Mouse (Mus musculus) layer of hippocampus, adult 18-20 months (tissue): ENCODE measurements at regions not wholly inside any gene's neighbourhood (a gene's known extent, or its start where the extent isn't known, plus 50 kb on each side); places are given as distances from the start of the nearest gene placed in this dataset.

ENCODE experiments used
- DNase-seq, 2 experiments: peaks; one replicate each; pipeline ENCODE4 v3.0.0; 2022; ENCODE audit warnings: low spot score in 2 of 2

DNA sequence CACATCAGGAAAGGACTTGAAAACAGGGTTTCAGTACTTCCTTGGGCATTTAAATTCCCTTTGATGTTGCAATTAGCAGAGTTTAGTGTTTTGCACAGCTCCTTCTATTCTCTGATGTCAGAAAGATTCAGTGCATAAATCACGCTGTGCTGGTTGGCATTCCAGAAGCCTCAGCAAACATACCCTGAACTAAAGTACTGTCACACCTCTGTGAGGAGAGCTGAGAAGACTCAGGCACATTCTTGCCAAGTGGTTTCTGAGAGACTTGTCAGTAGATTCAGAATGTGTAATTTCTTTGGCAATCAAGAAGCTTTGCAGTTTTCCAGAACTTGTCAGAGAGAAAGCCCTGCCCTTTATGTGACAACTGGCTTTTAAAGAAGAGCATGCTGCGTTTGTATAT lies 192.4 kb upstream of the 2610001J05Rik start:
- no peak for DNase-seq

DNA sequence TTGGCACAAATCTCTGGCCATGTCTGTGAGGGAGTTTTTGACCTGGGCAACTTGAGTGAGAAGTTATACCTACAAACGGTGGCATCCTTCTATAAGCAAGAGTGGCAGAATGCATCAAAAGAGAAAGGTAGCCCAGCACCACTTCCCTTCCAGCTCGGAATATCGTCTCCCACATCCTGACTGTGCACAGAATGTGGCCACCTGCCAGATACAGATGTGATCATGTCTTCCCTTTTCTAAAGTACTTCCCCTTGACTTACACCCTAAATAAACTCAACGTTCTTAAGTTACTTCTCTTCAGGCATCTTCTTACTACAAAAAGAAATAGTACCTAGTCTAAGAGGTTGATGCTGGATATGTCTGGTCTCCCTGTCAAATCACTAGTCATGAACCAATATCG lies 175.2 kb upstream of the 2610001J05Rik start:
- DNase-seq, result no peak

DNA sequence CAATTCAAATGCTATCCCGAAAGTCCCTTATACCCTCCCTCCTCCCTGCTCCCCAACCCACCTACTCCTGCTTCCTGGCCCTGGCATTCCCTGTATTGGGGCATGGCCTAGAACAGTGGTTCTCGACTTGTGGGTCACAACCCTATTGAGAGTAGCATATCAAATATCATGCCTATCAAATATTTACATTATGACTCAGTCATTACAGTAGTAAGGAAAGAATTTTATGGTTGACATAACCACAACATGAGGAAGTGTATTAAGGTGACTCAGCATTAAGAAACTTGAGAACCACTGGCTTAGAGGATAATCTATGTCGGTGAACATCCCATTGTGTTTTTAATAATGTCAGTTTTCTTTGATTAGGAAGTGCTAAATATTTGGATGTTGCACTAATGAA lies 173.3 kb upstream of the 2610001J05Rik start:
- DNase-seq, result no peak

DNA sequence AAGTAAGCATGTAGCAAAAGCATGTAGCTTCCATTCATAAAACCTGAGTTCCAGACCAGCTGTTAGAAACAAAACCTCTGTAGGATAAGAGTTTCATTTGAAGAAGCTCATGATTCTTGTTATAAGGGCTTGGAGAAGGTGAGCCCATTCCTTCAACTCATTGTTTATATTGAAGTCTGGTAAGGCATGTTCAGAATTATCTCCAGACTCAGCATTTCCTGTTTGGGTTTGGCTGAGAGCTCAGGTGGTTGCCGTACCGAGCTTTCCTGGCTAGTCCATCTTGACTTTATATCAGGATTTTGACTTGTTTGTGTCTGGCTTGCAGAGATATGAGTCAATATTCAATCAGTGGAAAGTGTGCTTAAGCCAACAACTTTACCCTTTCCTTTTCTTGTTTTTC lies 154.6 kb upstream of the 2610001J05Rik start:
- DNase-seq, result no peak

DNA sequence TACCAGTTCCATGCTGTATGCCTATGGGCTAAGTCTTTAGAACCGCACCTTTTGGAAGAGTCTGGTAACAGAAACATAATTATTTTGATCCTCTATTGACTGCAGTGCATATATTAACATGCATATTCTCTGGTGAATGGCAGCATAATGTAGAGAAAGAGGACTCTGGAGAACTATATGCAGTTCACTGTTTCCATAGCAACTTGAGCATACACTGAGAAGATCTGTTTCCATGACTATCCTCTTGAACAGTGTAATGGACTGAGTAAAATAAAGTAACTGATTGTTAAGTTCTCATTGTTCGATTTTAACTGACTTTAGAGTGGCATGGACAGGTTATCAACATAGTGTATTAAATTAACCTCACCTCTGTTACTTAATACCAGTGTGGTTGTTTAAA lies 147.6 kb upstream of the 2610001J05Rik start:
- DNase-seq, result no peak

DNA sequence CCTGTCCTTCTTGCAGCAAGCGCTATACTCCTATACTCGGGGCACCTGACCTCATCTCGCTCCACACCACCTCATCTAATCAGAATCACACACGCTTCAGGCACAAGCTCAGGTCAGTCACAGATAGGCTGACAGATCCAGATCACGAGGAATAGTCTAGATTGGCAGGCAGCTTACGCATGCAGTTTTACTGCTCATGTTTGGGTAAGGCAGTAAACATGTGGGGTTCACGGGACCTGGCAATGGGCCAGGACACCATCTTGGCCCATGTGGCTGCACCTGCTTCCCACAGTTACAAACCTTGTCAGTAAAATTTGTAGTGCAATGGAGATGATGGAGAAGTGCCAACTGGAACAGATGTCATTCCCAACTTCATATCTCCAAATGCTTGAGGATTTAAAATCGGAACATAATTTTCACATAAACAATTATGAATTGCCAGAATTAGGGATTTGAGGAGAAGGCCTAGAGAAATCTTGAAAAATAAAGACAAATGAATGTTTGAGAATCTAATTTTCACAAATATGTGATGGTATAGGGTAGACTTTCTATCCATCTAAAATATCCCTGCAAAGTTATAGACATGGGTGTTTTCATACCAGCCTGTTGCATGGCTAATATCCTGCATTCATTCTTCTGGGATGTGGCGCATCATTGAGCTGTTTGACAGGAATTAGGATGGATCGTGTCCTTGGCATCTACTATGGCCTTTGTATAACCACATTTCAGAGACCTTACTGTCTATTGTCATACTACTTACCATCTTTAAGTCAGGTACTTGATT lies 111.5 kb upstream of the 2610001J05Rik start:
- DNase-seq, result peak; percentile 45 to 77

DNA sequence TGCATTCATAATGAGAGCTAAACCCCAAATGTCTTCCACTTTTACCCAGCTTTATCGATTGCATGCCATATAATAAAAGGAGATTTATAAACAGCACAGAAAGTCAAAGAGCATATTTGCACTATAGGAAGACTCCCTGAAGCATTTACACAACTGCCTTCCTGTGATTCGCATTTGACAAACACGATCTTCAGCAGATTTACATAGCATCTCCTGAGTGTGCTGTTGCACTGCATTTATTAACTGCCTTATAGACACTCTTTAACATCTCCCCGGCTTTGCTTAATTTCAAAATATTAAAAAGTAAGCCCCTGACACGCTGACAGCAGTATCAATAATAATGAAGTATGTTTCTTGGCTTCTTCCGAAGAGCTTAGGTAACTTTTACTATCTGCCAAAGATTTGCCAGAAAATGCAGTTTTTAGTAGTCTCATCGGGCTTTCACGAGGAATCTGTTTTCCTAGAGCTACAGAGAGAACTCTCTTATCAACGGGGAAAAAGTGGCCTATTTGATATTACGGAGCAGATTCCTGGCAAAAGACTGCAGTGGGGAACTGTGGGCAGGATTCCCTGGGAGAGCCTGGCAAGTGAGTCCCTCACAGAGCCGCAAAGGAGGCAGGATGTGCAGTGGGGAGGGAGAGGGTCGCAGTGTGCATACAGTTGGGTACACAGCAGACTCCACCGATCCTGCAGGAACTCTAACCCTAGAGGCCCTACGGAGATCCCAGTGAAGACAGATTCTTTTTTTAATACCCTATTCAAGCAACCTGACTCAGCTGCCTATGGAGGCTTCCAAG lies 103.6 kb upstream of the 2610001J05Rik start:
- peak; percentile 2 to 27 for DNase-seq

DNA sequence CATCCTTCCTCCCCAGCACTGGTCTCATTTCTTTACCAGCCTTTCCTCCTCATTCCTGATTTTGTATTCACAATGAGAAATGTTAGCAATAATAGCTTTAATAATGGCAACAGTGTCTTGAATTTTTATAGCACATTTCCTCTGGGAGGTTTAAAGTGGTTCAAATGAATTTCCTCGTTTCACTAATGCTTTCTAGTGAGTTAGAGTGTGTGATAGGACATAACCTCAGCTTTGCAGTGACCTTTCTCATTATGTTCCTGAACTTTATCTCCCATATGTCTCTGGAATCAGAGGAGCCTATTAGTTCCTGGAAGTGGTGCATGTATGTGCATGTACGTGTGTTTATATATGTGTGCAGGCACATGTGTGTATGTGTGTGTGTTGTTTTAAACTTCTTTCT lies 93.2 kb upstream of the 2610001J05Rik start:
- DNase-seq, result no peak

DNA sequence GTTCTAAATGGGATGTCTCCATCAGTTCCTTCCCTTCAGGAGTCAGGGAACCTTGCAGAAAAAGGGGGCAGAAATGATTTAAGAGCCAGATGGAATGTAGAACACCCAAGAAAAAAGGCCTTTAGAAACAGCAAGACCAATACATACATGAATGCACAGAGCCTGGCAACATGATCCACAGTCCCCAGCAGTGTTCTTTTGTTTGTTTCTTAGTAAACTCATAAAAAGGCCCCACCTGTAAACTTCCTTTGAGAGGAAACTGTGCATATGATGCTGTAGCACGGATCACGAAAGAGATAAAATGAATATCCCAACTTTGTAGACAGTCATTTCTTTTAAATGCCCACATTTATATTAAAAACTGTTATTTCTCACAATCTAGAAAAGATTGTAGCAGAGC lies 92.7 kb upstream of the 2610001J05Rik start:
- no peak for DNase-seq

DNA sequence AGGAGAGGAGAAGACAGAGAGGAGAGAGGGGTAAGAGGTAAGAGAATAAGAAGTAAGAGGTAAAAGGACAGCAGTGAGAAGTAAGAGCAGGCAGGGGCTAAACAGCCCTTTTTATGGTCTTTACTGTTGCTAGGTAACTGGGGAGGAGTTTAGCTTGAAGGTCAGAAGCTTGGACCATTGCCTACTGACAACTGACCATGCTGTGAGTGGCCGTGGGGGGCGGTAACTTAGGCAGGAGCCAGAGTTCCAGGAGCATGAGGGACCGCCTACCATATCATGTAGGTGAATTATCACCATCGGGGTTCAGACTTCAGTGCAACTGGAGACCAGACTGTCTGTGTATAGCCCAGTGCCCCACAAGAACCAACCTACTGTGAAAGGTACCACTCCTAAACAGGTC lies 78.3 kb upstream of the 2610001J05Rik start:
- no peak for DNase-seq

DNA sequence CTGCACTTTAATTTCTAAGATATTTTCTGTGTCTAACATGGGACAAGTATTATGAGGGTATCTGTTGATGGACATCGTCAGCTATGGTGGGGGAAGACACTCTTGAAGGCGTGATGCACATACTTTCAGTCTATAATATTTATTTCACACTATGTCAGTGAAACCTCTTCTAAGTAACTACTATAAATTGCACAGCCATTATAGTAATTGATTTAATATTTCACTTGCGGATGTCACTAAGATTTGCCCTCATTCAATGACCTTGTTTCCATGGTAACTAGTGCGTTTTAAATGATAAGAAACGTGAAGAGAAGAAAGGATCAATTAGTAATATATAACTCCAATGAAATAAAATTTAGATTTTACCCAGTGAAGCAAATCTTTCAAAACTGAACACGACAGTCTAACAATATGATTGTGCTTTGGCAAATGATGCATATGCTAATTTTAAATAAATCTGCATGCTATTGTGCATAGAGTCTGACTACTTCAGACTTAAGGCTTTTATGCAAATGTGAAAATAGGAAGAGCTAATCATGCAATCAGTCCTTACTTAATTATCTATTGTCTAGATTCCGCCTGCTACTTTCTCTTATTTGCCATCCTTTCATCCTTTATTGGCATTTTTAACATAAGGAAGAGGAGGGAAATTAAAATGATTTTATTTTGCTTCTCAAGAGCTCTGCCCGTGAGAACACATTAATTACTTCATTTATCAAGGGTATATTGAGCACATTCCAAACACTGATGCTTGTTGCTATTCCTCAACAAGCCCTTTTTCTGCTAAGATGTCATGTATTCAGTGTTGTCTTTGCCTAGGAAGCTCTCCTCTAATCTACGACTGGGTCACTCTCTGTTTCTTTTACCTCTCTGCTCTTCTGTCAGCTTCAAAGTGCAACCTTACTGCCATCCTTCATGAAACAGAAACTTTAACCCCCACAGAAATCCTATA lies 49.8 kb upstream of the 2610001J05Rik start:
- no peak for DNase-seq
